Mouse (Mus musculus) Muller cell, postnatal 12 days (primary cell): ENCODE measurements around the gene Gm26741.

ENCODE experiments used
- DNase-seq: peaks from one replicate; pipeline ENCODE4 v3.0.0-alpha.2; 2015; ENCODE audit errors: inconsistent ontology term

The Gm26741 gene

GRCm38 (mm10) chr10:52389438-52389837 is 30.9 kb downstream of the Gm26741 start:
- DNase-seq, result no peak

DNA sequence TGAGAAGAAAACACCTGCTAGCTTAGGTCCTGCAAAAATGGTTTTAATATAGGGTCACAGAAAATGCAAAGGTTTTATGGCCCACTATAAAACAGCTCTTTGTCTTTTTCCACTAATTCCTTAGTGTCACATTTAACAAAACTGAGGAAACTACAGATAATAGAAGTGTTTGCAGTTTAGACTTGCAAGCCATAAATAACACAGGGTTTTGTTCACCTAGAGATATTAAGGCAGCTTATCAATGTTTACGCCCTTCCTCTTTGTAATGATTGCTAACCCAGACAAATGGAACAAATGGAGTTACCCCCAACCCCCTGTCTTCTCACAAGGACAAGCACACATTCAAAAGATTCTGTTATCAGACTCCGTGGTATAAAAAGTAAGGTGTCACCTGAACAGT is 32.6 kb downstream of the Gm26741 start:
- no peak for DNase-seq

GRCm38 (mm10) chr10:52396647-52397046 is 38.1 kb downstream of the Gm26741 start:
- no peak for DNase-seq

GRCm38 (mm10) chr10:52398715-52399114 is 40.1 kb downstream of the Gm26741 start:
- DNase-seq, result no peak

GRCm38 (mm10) chr10:52399722-52400121 is 41.2 kb downstream of the Gm26741 start:
- no peak for DNase-seq

GRCm38 (mm10) chr10:52405160-52405559 is 46.6 kb downstream of the Gm26741 start:
- no peak for DNase-seq

- no peak for DNase-seq
Measured at GRCm38 (mm10) chr10:52407526-52407925, 49.0 kb downstream of the Gm26741 start.
